Mouse (Mus musculus): ENCODE measurements around the gene Psd.

Psd gene

DNA sequence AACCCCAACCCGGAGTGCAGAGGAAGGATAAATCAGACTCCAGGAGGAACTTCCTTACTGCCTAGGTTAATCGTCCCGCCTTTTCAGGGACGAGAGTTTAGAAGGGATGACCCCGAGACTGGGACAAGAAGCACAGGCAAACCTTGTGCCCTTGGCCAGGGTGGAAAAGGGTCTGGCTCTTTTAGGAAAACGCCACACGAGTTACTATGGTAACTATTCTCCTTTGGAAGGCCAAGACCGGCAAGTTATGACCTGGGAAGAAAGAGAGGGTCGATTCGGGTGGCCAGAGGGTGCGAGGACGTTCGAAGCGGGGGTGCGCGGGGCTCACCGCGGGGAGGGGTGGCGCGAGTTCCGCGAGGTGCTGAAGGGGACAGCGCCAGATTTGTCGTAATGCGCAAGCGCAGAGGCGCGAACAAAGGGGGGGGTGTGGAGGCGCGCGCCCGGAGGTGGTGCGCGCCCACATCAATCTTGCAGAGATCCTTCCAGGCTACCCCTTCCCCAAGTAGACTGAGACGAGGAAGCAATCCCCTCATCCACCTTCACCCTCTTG lies at the start of gene Psd:
Gene Psd, minus strand, starts transcription at position 401 of the 550 bp plus-strand sequence.
- DNase-seq (ENCODE audit: low read depth, low spot score), result no peak

DNA sequence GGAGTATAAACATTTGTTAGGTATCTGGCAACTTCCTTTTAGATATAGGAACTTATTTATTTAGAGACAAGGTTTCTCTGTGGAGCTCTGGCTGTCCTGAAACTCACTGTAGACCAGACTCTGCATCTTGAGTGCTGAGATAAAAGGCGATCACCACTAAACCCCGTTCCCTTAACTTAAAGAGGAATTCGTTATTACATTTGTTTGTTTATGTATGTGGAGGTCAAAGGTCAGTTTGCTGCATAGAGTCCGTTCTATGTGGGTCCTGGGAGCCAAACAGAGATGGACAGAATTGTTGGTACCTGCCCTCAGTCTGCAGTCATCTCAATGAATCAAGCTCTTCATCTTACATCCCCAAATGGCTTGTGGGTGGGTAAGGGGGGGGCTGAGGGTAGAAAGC lies 48.9 kb upstream of the Psd start:
- DNase-seq (ENCODE audit: low read depth, low spot score), result no peak

GRCm38 (mm10) chr19:46375489-46375888 lies 48.5 kb upstream of the Psd start:
- no peak for DNase-seq (ENCODE audit: low read depth, low spot score)

DNA sequence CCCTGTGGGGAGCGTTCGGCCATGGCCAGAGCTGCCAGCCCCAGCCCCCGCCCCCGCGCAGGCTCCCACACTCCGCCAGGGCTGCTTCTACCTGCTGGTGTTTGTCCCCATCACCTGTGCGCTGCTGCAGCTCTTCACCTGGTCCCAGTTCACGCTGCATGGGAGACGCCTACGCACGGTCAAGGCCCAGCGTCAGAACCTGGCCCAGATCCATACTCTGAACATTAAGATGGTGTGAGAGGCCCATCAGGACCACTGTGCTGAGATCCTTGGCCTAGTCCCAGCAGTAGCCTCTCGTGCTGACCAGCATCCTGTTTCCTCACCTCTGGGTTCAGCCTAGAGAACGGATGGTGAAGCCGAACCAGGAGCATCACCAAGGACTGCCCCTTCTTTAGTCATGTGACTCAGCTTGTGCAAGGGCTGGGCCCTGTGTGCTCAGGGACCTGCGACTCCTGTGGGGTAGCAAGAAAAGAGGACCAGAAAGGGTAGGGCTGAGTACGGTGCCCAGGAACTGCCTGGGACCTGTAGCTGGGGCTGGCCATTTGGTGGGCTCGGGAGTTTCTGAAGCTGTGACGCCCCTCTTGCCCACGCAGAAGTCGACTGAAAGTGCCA lies 47.6 kb upstream of the Psd start:
- no peak for DNase-seq (ENCODE audit: low read depth, low spot score)

DNA sequence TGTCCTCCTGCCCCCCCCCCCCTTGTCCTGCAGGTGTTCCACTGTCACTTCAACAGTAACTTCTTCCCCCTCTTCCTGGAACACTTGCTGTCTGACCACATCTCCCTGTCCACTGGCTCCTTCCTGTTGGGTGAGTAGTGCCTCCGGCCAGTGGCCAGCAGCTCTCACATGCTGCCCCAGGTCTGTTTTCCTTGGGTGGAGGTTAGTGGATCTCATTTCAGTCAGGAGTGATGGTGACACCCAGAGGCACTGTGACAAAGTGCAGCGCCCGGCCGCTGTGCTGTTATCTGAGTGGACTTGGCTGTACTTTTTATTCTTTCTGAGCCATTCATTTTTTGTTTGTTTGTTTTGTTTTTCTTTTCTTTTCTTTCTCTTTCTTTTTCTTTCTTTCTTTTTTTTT lies 42.2 kb upstream of the Psd start:
- DNase-seq (ENCODE audit: low read depth, low spot score), result no peak

DNA sequence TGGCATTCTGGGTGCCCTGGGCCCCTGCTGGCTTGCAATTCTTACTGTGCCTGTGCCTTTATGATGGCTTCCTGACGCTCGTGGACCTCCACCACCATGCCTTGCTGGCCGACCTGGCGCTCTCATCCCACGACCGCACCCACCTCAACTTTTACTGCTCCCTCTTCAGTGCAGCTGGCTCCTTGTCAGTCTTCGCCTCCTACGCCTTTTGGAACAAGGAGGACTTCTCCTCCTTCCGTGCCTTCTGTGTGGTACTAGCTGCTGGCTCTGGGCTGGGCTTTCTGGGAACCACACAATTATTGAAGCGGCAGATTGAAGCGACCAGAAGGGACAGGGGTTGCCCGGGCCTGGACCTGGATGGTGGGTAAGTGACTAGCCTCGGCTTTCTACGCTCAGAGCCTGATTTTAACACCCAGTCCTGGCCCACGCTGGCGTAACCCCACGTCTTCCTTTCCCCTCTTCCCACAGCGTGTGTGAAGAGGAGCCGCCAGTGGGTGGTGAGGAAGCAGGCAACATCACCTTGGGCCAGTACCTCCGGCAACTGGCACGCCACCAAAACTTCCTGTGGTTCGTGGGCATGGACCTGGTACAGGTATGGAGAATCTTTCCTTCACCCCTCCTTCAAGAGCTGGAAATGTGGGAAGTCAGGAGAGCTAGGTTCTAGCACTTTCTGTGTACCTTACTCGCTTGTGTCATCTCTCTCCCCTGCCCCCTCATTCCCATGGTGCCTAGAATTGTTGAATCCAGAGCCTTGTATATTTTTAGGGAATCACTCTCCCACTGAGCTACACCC lies 41.0 kb upstream of the Psd start:
- peak; percentile 78 for DNase-seq (ENCODE audit: low read depth, low spot score)

DNA sequence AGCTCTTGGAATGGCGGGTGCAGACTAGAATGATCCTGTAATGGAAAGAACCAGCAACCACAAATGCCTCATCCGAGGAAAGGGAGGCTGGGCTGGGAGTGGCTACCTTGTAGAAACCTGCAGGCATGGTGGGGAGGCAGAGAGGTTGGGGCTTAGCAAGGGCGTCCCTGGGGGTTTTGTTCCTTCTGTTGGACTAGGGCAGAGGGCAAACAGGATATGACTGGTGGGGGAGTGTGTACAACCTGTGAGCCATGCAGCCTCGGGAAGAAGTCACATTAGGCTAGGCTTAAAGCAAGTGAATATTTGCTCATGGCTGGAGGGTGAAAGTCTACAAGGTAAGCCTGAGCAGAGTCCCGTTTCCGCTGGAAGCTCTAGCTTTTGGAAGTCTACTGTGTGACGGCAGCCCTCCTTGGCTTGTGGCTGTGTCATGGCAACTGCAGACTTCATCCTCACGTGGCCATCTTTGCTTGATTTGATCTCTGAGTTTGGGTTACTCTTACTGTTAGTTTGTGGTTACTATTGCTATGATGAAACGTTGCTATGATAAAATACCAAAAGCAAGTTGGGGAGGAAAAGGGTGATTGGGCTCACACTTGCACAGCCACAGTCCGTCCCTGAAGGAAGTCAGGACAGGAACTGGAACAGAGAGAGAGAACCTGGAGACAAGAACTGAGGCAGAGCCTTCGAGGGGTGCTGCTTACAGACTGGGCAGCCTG lies 36.5 kb upstream of the Psd start:
- no peak for DNase-seq (ENCODE audit: low read depth, low spot score)

GRCm38 (mm10) chr19:46362104-46362503 lies 35.1 kb upstream of the Psd start:
- no peak for DNase-seq (ENCODE audit: low read depth, low spot score)

DNA sequence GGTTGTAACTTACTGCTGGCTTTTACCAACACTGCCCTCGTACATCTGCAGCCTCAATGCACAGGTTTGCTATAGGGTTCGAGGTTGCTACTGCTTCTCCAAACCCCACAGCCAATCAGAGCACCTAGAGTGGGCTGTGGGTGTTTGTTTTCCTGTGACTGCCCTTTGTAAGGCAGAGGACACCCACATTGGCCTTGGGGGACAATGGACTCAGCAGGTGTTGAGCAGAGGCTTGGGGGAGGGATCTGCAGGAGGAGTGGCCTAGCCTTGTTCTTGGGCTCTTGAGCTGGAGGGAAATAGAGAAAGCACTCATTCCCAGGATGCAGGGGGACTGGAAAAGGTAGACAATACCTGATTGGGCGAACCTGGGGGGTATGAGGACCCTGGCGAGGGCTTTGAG lies 31.4 kb upstream of the Psd start:
- DNase-seq (ENCODE audit: low read depth, low spot score), result no peak

DNA sequence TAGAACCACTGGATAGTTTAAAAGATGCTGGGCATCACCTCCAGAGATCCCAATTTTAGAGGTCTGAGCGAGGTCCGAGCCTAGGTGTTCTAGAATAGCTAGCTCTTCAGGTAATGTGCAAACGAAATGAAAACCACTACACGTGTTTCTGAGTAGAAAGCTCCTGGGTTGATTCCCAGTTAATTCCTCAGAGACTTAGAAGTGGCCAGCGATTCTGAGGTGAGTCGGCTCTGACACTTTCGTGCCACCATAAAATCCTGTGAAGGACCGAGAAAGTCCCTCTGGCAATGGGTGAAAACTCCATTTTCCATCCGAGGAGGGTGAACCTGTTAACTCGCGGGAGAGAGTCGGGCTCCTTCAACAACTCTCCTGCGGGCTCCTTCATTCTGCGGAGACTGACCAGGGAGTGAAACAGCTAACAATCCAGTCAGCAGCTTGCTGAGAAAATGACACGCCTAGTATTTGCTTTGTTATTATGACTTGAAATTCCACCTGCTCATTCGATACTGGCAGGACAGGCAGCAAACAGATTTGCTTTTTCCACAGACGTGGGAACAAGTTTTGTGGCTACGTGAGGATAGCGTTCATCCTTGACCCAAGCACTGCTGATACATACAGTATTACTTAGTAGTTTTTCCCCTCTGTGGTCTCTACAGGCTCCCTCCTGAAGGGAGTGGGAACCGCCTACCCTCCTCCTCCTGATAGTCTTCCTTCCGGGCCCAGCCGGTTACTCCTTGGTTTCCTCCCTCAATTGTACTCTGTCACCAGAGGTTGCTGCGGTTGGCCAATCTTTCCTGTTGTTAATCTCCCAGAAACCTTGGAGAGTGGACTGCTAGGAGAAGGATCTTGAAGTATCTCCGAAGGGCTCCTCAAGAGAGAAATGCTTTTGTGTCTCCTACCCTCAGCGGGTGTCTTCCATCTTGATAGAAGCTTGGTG lies 30.7 kb upstream of the Psd start:
- DNase-seq (ENCODE audit: low read depth, low spot score), result no peak

GRCm38 (mm10) chr19:46356701-46357138 lies 29.8 kb upstream of the Psd start:
- DNase-seq (ENCODE audit: low read depth, low spot score), result peak; percentile 88

- no peak for DNase-seq (ENCODE audit: low read depth, low spot score)
Observed at GRCm38 (mm10) chr19:46350168-46350932, 23.4 kb upstream of the Psd start, which contains the start of gene 2310034G01Rik. Gene 2310034G01Rik (minus strand): TSS chr19:46350302.

- no peak for DNase-seq (ENCODE audit: low read depth, low spot score)
Observed at GRCm38 (mm10) chr19:46349550-46349949, 22.6 kb upstream of the Psd start.

GRCm38 (mm10) chr19:46348761-46349458 lies 22.0 kb upstream of the Psd start:
- peak; percentile 93 for DNase-seq (ENCODE audit: low read depth, low spot score)

DNA sequence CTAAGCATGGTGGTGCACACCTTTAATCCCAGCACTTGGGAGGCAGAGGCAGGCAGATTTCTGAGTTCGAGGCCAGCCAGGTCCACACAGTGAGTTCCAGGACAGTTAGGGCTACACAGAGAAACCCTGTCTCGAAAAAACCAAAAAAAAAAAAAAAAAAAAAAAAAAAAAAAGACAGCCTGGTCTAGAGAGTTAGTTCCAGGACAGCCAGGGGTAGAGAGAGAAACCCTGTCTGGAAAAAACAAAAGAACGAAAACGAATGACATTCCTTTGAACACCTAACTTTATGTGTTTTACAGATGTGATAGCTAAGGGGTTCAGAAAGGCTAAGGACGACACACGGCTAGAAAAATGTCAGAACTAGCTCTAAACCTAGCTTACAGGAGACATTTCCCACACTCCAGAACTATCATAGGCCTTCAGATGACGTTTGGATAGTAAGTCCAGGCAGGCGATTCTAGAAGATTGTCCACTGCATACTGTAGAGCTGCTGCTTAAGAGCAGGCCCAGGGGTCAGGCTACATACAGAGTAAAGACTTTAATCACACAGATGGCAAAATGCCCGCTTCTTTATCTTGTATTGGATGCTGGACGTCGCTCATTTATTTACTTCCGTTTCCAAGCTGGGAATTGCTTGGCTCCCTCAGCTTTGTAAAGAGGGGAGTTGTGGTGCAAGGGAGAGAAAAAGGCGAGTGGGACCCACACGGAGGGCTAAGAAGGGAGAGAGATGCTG lies 21.1 kb upstream of the Psd start:
- no peak for DNase-seq (ENCODE audit: low read depth, low spot score)

DNA sequence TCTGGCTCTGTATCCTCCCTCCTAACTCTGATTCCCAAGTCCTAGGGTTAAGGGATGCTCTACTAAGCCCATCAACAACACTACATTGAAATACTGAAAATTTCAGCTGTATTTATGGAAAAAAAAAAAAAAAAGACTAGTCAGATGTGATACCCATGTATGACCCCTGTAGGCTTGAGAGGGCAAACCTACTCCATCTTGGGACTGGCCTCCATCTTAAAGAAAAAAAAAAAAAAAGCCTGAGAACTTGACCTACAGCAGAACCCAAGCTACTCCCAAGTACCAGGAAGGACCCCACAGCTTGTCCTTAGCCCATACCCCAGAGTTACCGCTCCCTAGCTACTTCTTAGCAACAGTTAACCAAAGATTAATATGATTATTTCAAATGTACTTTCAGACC lies 20.2 kb upstream of the Psd start:
- DNase-seq (ENCODE audit: low read depth, low spot score), result no peak

DNA sequence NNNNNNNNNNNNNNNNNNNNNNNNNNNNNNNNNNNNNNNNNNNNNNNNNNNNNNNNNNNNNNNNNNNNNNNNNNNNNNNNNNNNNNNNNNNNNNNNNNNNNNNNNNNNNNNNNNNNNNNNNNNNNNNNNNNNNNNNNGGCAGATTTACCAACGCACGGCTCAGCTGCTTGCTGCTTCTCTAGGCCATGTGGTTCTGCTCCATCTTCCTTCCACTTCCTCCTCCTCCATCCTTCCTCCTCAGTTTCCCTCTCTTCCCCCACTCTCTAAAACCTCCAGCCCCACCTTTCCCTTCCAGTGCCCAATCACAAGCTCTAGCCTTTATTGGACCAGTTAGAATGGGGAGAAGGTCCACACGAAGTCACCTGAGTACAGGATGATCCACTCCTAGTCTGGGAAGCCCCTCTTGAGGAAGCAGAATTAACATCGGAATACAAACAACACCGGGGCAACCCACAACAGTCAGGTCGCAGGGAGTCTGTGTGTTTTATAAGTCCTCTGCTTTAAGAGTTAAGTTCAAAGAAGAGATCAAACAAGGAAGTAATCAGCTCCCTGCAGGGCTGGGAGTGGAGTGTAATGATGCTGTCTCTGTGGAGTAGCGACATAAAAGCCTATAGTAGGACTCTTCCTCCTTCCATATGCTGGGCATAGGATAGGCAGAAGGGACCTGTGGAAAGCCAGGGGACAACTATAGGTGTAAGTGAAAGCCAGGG lies 17.9 kb upstream of the Psd start:
- no peak for DNase-seq (ENCODE audit: low read depth, low spot score)

DNA sequence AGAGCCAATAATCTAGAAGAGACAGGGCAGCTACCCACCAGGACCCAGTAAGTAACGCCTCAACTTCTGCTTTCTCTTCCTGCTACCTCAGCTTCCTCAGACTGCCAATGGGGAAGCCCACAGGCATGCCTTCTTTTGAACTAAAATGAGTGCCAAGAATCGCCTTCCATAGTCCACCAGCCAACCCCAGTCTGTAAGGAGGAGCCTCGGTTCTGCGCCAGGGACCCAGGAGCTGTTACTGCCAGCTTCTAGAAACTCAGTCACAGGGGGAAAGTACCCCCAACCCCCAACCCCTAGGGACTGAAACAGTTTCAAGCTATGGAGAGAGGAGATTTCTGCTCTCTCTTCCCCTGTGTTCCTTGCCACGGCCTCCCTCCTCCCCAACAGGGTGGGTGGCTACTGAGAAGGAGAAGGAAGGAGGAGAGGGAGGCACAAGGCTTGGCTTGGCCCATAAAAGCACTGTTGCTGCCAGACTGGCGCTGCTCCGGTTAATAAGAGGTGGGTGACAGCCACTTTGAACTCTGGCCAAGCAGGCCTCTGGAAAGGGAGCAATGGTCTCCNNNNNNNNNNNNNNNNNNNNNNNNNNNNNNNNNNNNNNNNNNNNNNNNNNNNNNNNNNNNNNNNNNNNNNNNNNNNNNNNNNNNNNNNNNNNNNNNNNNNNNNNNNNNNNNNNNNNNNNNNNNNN lies 12.5 kb upstream of the Psd start:
- no peak for DNase-seq (ENCODE audit: low read depth, low spot score)
